Mouse (Mus musculus): ENCODE measurements around the gene Cntnap2. TPM values are rescaled to one million over a fixed set of nuclear protein-coding genes. Genes with fewer than 3 reads are reported as not detected.

Cntnap2 gene
- total and polyA plus RNA-seq, 2 experiments from 2014 or later = 39.8 to 76.6 TPM

- Histone ChIP-seq H3K9ac (replicated peaks; ENCODE audit: low read length) (no peak overlapping the region), H3K27me3 (ENCODE audit: insufficient read depth, low read length) (no peaks in the 10 kb centered on the region), H3K4me3 (ENCODE audit: low read length) (no peak overlapping the region), H3K36me3 (ENCODE audit: insufficient read depth, low read length) (no peaks in the 10 kb centered on the region), H3K4me1 (ENCODE audit: insufficient read depth, low read length) (no peaks in the 10 kb centered on the region), H3K27ac (no peak overlapping the region), H3K9me3 (ENCODE audit: low read length) (no peaks in the 10 kb centered on the region), H3K4me2 (ENCODE audit: low read depth, low read length) (no peak overlapping the region)
- 77% methylated on average over 3 of the region's 3 CpGs for WGBS
- no peak for TF ChIP-seq CTCF (IDR thresholded peaks at IDR 0.05; ENCODE audit: low read depth)
- no peak for DNase-seq (ENCODE audit: low spot score)
- no peak for ATAC-seq
These were observed 258.3 kb downstream of the Cntnap2 start for GRCm38 (mm10) chr6:45317455-45317854.

GRCm38 (mm10) chr6:45323505-45323904 lies 264.3 kb downstream of the Cntnap2 start:
- Histone ChIP-seq H3K27ac (no peak overlapping the region), H3K9me3 (ENCODE audit: low read length) (no peaks in the 10 kb centered on the region), H3K9ac (replicated peaks; ENCODE audit: low read length) (no peak overlapping the region), H3K4me1 (ENCODE audit: insufficient read depth, low read length) (no peaks in the 10 kb centered on the region), H3K27me3 (ENCODE audit: insufficient read depth, low read length) (no peaks in the 10 kb centered on the region), H3K36me3 (ENCODE audit: insufficient read depth, low read length) (no peaks in the 10 kb centered on the region), H3K4me3 (ENCODE audit: low read length) (no peak overlapping the region), H3K4me2 (ENCODE audit: low read depth, low read length) (no peak overlapping the region)
- 9% methylated on average over 2 of the region's 2 CpGs for WGBS
- TF ChIP-seq CTCF (IDR thresholded peaks at IDR 0.05; ENCODE audit: low read depth) = peak; percentile 74
- no peak for ATAC-seq
- peak; percentile 36 for DNase-seq (ENCODE audit: low spot score)

GRCm38 (mm10) chr6:45327952-45328485 lies 268.9 kb downstream of the Cntnap2 start:
- ATAC-seq (no peak), DNase-seq (ENCODE audit: low spot score) (no peak)
- Histone ChIP-seq H3K36me3 (ENCODE audit: insufficient read depth, low read length) (no peaks in the 10 kb centered on the region), H3K4me3 (ENCODE audit: low read length) (no peak overlapping the region), H3K27me3 (ENCODE audit: insufficient read depth, low read length) (no peaks in the 10 kb centered on the region), H3K4me1 (ENCODE audit: insufficient read depth, low read length) (no peaks in the 10 kb centered on the region), H3K9me3 (ENCODE audit: low read length) (no peaks in the 10 kb centered on the region), H3K9ac (replicated peaks; ENCODE audit: low read length) (no peak overlapping the region), H3K4me2 (ENCODE audit: low read depth, low read length) (no peak overlapping the region), H3K27ac (no peak overlapping the region)
- TF ChIP-seq CTCF (IDR thresholded peaks at IDR 0.05; ENCODE audit: low read depth) = no peak
- WGBS = 77% methylated on average over 3 of the region's 3 CpGs

- DNase-seq (ENCODE audit: low spot score) = no peak
- WGBS = 76% methylated on average over 2 of the region's 2 CpGs
- Histone ChIP-seq H3K9me3 (ENCODE audit: low read length) (no peaks in the 10 kb centered on the region), H3K9ac (replicated peaks; ENCODE audit: low read length) (no peak overlapping the region), H3K4me3 (ENCODE audit: low read length) (no peak overlapping the region), H3K4me1 (ENCODE audit: insufficient read depth, low read length) (no peaks in the 10 kb centered on the region), H3K36me3 (ENCODE audit: insufficient read depth, low read length) (no peaks in the 10 kb centered on the region), H3K27ac (no peak overlapping the region), H3K27me3 (ENCODE audit: insufficient read depth, low read length) (no peaks in the 10 kb centered on the region), H3K4me2 (ENCODE audit: low read depth, low read length) (no peak overlapping the region)
- no peak for ATAC-seq
- no peak for TF ChIP-seq CTCF (IDR thresholded peaks at IDR 0.05; ENCODE audit: low read depth)
These were observed 286.2 kb downstream of the Cntnap2 start for GRCm38 (mm10) chr6:45345396-45345795.

- Histone ChIP-seq H3K27me3 (ENCODE audit: insufficient read depth, low read length) (no peaks in the 10 kb centered on the region), H3K27ac (no peak overlapping the region), H3K9me3 (ENCODE audit: low read length) (no peaks in the 10 kb centered on the region), H3K36me3 (ENCODE audit: insufficient read depth, low read length) (no peaks in the 10 kb centered on the region), H3K4me1 (ENCODE audit: insufficient read depth, low read length) (no peaks in the 10 kb centered on the region), H3K4me2 (ENCODE audit: low read depth, low read length) (no peak overlapping the region), H3K4me3 (ENCODE audit: low read length) (no peak overlapping the region), H3K9ac (replicated peaks; ENCODE audit: low read length) (no peak overlapping the region)
- no peak for TF ChIP-seq CTCF (IDR thresholded peaks at IDR 0.05; ENCODE audit: low read depth)
- DNase-seq (ENCODE audit: low spot score) = no peak
- ATAC-seq = no peak
These were observed 286.8 kb downstream of the Cntnap2 start for GRCm38 (mm10) chr6:45345953-45346352.

GRCm38 (mm10) chr6:45366442-45366841 lies 307.3 kb downstream of the Cntnap2 start:
- Histone ChIP-seq H3K27ac (no peak overlapping the region; the same call in 1 of the 2 replicates), H3K4me1 (ENCODE audit: insufficient read depth, low read length) (no peaks in the 10 kb centered on the region), H3K4me3 (ENCODE audit: low read length) (no peak overlapping the region), H3K27me3 (ENCODE audit: insufficient read depth, low read length) (no peaks in the 10 kb centered on the region), H3K9ac (replicated peaks; ENCODE audit: low read length) (no peak overlapping the region), H3K36me3 (ENCODE audit: insufficient read depth, low read length) (no peaks in the 10 kb centered on the region), H3K9me3 (ENCODE audit: low read length) (no peaks in the 10 kb centered on the region), H3K4me2 (ENCODE audit: low read depth, low read length) (no peak overlapping the region)
- no peak for TF ChIP-seq CTCF (IDR thresholded peaks at IDR 0.05; ENCODE audit: low read depth)
- 26% methylated on average over 1 of the region's 1 CpGs for WGBS
- ATAC-seq (peak; percentile 56; the same call in 1 of the 2 replicates), DNase-seq (ENCODE audit: low spot score) (peak; percentile 54)

- Histone ChIP-seq H3K4me1 (ENCODE audit: insufficient read depth, low read length) (no peaks in the 10 kb centered on the region), H3K27ac (no peak overlapping the region; the same call in 1 of the 2 replicates), H3K27me3 (ENCODE audit: insufficient read depth, low read length) (no peaks in the 10 kb centered on the region), H3K4me3 (ENCODE audit: low read length) (no peak overlapping the region), H3K9me3 (ENCODE audit: low read length) (no peaks in the 10 kb centered on the region), H3K36me3 (ENCODE audit: insufficient read depth, low read length) (no peaks in the 10 kb centered on the region), H3K4me2 (ENCODE audit: low read depth, low read length) (no peak overlapping the region), H3K9ac (replicated peaks; ENCODE audit: low read length) (no peak overlapping the region)
- DNase-seq (ENCODE audit: low spot score) (peak; percentile 47), ATAC-seq (no peak)
- TF ChIP-seq CTCF (IDR thresholded peaks at IDR 0.05; ENCODE audit: low read depth) = no peak
- 40% methylated on average over 7 of the region's 7 CpGs for WGBS
These were observed 322.0 kb downstream of the Cntnap2 start for GRCm38 (mm10) chr6:45381126-45381525.
